Comparison of ENCODE assay signal across 8 mouse cellular contexts in genomic region chr5:31201742-31202590, GRCm38 (mm10). TPM values are rescaled to one million over a fixed set of nuclear protein-coding genes. Genes with fewer than 3 reads are reported as not detected.
DNase-seq lines count a peak whose midpoint lies in the region; ATAC-seq lines count a peak whose summit lies in the region.

TSS of gene Zfp513 (minus strand) at chr5:31202303.

- peaks cover 5% of the 10 kb centered on the region for H3K9me3 ChIP-seq in hindbrain, embryonic 11.5 days (ENCODE audit: control insufficient read depth, low read length)

- H3K36me3 ChIP-seq in hindbrain, embryonic 11.5 days (ENCODE audit: control insufficient read depth, insufficient read depth, low read length) = peaks cover 16% of the 10 kb centered on the region

- H3K27me3 ChIP-seq in hindbrain, embryonic 11.5 days (ENCODE audit: control insufficient read depth, insufficient read depth, low read length) = no peaks in the 10 kb centered on the region

- peak within 1 kb of the TSS; percentile 84 for H3K27ac ChIP-seq in hindbrain, embryonic 11.5 days (ENCODE audit: low read depth, low read length)

- DNase-seq in Muller cell, postnatal 12 days (ENCODE audit: inconsistent ontology term) = peak; percentile 97
- peak; percentile 99 for DNase-seq in cerebellum, adult 9-11 months
- DNase-seq in frontal cortex, adult 2 months (ENCODE audit: extremely low spot score in 1 of 2, low spot score in 1 of 2) = peak; percentile 98 to 99
- DNase-seq in hindbrain, embryonic 11.5 days (ENCODE audit: low spot score) = peak; percentile 95
- DNase-seq in layer of hippocampus, postnatal 10 days (ENCODE audit: low spot score in 2 of 2) = peak; percentile 94 to 95
- DNase-seq in lung, postnatal 10 days = peak; percentile 98
- DNase-seq in ovary, postnatal 36 days (ENCODE audit: low spot score) = peak; percentile 92
- peak; percentile 93 for DNase-seq in thymus, postnatal 25 days

- peak within 1 kb of the TSS; percentile 61 for H3K4me2 ChIP-seq in hindbrain, embryonic 11.5 days (replicated peaks; ENCODE audit: low read depth, low read length)

- peak; percentile 98 for ATAC-seq in hindbrain, embryonic 11.5 days (ENCODE audit: low FRiP score)

- H3K9ac ChIP-seq in hindbrain, embryonic 11.5 days (ENCODE audit: low read depth, low read length) = peak within 1 kb of the TSS; percentile 86

- WGBS in hindbrain, embryonic 11.5 days = under 1% methylated on average over 51 of the region's 53 CpGs

- peaks cover 5% of the 10 kb centered on the region; the same call in 1 of the 2 replicates for H3K4me1 ChIP-seq in hindbrain, embryonic 11.5 days (replicated peaks; ENCODE audit: control insufficient read depth, insufficient read depth, low read length)

- peak within 1 kb of the TSS; percentile 81 for H3K4me3 ChIP-seq in hindbrain, embryonic 11.5 days (ENCODE audit: low read depth, low read length)

RNA-seq across cellular contexts. Expression of gene Zfp513, which starts in this region (rescaled TPM):
- 44.6 and 47.2 TPM in 2 replicates for polyA plus RNA-seq in frontal cortex, adult 2 months (2012; rRNA removed)
- 4.9 and 5.7 TPM in 2 replicates for polyA plus RNA-seq in hindbrain, embryonic 11.5 days (2014; fragmentation: Nextera tagmentation; extraction: Ambion mirVana)
- total RNA-seq in layer of hippocampus, postnatal 10 days (2021) = 10 to 100 TPM; 28.9 to 33.1 TPM

Comparison
In these comparisons a context has a peak if more than half of its experiments do, and no peak if none do; other contexts are left out.
1. Peak in every context shown above with its lines: DNase-seq, ATAC-seq, H3K4me3 ChIP-seq and H3K27ac ChIP-seq.